Mouse (Mus musculus) myocyte (in vitro differentiated cells): ENCODE measurements at regions not wholly inside any gene's neighbourhood (a gene's known extent, or its start where the extent isn't known, plus 50 kb on each side); places are given as distances from the start of the nearest gene placed in this dataset.

Source experiments
- CEBPB ChIP-seq: IDR thresholded peaks from 2 replicates; pipeline ENCODE4 v1.6.1; 2011; ENCODE audit warnings: mild to moderate bottlenecking, moderate library complexity; ENCODE audit not compliant: poor library complexity, insufficient read depth, severe bottlenecking
- E2F4 ChIP-seq: IDR thresholded peaks from one replicate; pipeline ENCODE4 v1.6.1; 2011; ENCODE audit warnings: mild to moderate bottlenecking, control low read depth, moderate library complexity; ENCODE audit not compliant: insufficient read depth
- MAX ChIP-seq: IDR thresholded peaks from one replicate; pipeline ENCODE4 v1.6.1; 2011; ENCODE audit warnings: low read depth, mild to moderate bottlenecking, control low read depth
- MYOD1 ChIP-seq, 3 experiments: IDR thresholded peaks; one replicate each; pipeline ENCODE4 v1.6.1; 2011; ENCODE audit warnings: control low read depth in 2 of 3, low read depth in 2 of 3, mild to moderate bottlenecking in 2 of 3, moderate library complexity in 1 of 3; ENCODE audit not compliant: insufficient read length in 2 of 3, control insufficient read depth in 1 of 3
- MYOG ChIP-seq, 3 experiments: IDR thresholded peaks; one replicate each; pipeline ENCODE4 v1.6.1; 2011; ENCODE audit warnings: control low read depth in 2 of 3, low read depth in 2 of 3, mild to moderate bottlenecking in 2 of 3; ENCODE audit not compliant: insufficient read length in 2 of 3, control insufficient read depth in 1 of 3, insufficient read depth in 1 of 3
- POLR2A ChIP-seq: IDR thresholded peaks from one replicate; pipeline ENCODE4 v1.6.1; 2011; ENCODE audit warnings: low read depth, mild to moderate bottlenecking, control low read depth, moderate library complexity; ENCODE audit not compliant: insufficient read length
- POLR2AphosphoS2 ChIP-seq: IDR thresholded peaks from one replicate; pipeline ENCODE4 v1.6.1; 2011; ENCODE audit warnings: low read depth, control low read depth; ENCODE audit not compliant: insufficient read length
- REST ChIP-seq: IDR thresholded peaks from one replicate; pipeline ENCODE4 v1.6.1; 2011; ENCODE audit warnings: mild to moderate bottlenecking, control low read depth, moderate library complexity; ENCODE audit not compliant: insufficient read depth, insufficient read length
- SRF ChIP-seq: IDR thresholded peaks from one replicate; pipeline ENCODE4 v1.6.1; 2011; ENCODE audit warnings: low read depth; ENCODE audit not compliant: control insufficient read depth, insufficient read length
- TCF12 ChIP-seq: IDR thresholded peaks from one replicate; pipeline ENCODE4 v1.6.1; 2011; ENCODE audit warnings: mild to moderate bottlenecking, control low read depth; ENCODE audit not compliant: poor library complexity, insufficient read depth, severe bottlenecking
- TCF3 ChIP-seq: IDR thresholded peaks from one replicate; pipeline ENCODE4 v1.6.1; 2011; ENCODE audit warnings: low read depth, control low read depth; ENCODE audit not compliant: insufficient read length
- USF1 ChIP-seq: IDR thresholded peaks from one replicate; pipeline ENCODE4 v1.6.1; 2011; ENCODE audit warnings: low read depth, mild to moderate bottlenecking, control low read depth, moderate library complexity

- TF ChIP-seq USF1, result no peak
- TF ChIP-seq TCF3, result no peak
- no peak for TF ChIP-seq MYOD1 (IDR thresholded peaks at IDR 0.05; ENCODE audit: control insufficient read depth in 1 of 3, insufficient read length in 2 of 3, low read depth in 2 of 3)
- TF ChIP-seq POLR2AphosphoS2, result no peak
- TF ChIP-seq E2F4, result no peak
- no peak for TF ChIP-seq MAX
- TF ChIP-seq MYOG (IDR thresholded peaks at IDR 0.05; ENCODE audit: control insufficient read depth in 1 of 3, insufficient read depth in 1 of 3, insufficient read length in 2 of 3, low read depth in 2 of 3), result no peak
- no peak for TF ChIP-seq TCF12
- no peak for TF ChIP-seq REST
- TF ChIP-seq POLR2A, result no peak
- TF ChIP-seq CEBPB, result no peak
- TF ChIP-seq SRF, result no peak
These were observed 285.5 kb downstream of the Rnf144a start for GRCm38 (mm10) chr12:26129511-26129910.
